Mouse (Mus musculus) heart, postnatal 36 days (tissue): ENCODE data around the gene Nxpe3. TPM values are rescaled to one million over a fixed set of nuclear protein-coding genes. Genes with fewer than 3 reads are reported as not detected.
A peak's percentile ranks its signal among the peaks of the same experiment; 100 is the strongest.

Experiments used
- DNase-seq, 2 experiments: peaks; one replicate each; pipeline ENCODE4 v3.0.0; 2021 to 2022
- intact Hi-C: fragments of 180-260 bp; cut with DNase I; formaldehyde crosslinking; loops from one replicate; pipeline ENCODE4 v1.15.1; 2025
- total RNA-seq, 2 experiments: library from RNA; stranded (reverse); gene quantifications; 2 replicates each; pipeline ENCODE4 v1.2.3; 2021

Gene Nxpe3
- under 1 TPM; 0.38 to 0.72 TPM for total RNA-seq

- intact Hi-C loops, result no loop called here
- peak; percentile 81 to 89 for DNase-seq
Measured at GRCm38 (mm10) chr16:55894893-55895650, at the start of gene Nxpe3. Gene Nxpe3, minus strand, starts transcription at chr16:55895285.

DNA sequence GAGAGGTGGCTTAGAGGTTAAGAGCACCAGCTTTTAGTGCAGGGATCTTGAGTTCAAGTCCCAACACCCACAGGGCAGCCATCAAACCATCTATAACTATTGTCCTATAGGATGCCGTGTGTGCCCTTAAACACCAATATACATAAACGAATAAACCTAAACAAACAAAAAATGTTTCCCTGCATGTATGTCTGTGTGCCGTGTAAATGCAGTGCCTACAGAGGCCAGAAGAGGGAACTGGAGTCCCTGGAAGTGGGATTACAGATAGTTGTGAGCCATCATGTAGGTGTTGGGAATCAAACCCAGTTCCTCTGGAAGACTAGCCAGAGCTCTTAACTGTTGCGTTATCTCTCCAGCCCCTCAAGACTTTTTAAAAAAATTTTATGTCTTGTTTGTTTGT, 45.7 kb upstream of the Nxpe3 start:
- DNase-seq, result no peak
- intact Hi-C loops, result no loop called here

DNA sequence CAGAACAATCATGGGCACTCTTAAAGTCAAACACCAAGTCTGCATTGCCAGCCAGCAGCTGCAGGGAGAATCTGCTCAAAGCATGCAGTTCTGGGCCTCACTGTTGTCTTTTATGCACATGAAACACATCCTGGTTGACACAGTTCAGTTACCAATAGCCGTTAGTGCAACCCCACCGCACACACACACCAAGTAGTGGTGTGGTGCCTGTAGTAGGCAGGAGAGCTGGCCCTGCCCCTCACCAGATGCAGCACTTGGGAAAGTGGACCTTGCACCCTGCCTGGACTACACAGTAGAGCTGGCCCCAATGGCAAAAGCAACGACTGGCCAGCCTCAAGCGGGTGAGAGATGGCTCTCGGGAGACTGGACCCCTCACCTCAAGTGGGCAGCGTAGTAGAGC, 44.6 kb upstream of the Nxpe3 start:
- intact Hi-C loops, result loop anchor here (10.0 kb wide), 1 partner anchor 775 kb away; the partner anchor contains the start of gene Tfg
- DNase-seq, result no peak

- intact Hi-C loops, result loop anchor here (10.0 kb wide), 1 partner anchor 776 kb away; the partner anchor contains the start of gene Tfg
- no peak for DNase-seq
Measured at GRCm38 (mm10) chr16:55938761-55939160, 43.7 kb upstream of the Nxpe3 start.

GRCm38 (mm10) chr16:55934453-55935037, 39.5 kb upstream of the Nxpe3 start, which contains the start of gene Cep97:
Gene Cep97, minus strand, starts transcription at chr16:55934855.
- intact Hi-C loops, result loop anchor here (2.0 to 10.0 kb wide), 2 partner anchors 30 to 780 kb away; partner anchors contain the start of gene Tfg
- peak; percentile 84 to 91 for DNase-seq

DNA sequence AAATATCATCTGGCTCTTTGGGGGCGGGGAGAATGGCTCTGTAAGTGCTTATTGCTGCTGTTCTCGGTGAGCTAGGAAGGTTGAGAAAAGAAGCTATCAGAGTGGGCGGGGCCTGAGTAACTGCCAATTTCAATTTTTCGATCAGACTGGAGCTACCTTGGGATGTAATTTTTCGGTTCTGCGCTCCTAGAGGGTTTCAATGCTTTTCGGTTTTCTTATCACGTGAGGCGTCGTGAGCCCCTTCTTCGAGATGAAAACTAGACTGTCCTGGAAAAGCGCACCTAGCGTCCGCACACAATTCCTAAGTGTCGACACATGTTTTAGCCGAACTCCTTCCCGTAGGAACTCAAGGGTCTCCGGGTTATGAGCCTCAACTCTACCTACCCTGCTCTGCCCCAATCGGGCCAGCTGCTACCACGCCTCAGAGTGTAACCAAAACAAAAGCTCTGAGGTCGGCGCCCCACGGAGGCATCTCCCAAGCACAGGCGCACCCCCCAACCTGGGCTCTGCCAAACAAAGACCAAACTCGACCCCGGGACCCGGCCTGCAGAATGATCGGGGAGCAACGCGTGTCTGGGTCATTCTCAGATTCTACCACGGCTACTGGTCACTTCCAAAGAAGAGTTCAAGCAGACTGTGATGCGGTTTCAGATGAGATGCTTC, 38.7 kb upstream of the Nxpe3 start:
- DNase-seq, result peak in 1 of 2 experiments; percentile 47
- intact Hi-C loops, result loop anchor here (2.0 to 10.0 kb wide), 2 partner anchors 31 to 781 kb away; partner anchors contain the start of gene Tfg

- intact Hi-C loops, result no loop called here
- no peak for DNase-seq
Measured at GRCm38 (mm10) chr16:55924010-55924409, 28.9 kb upstream of the Nxpe3 start.

DNA sequence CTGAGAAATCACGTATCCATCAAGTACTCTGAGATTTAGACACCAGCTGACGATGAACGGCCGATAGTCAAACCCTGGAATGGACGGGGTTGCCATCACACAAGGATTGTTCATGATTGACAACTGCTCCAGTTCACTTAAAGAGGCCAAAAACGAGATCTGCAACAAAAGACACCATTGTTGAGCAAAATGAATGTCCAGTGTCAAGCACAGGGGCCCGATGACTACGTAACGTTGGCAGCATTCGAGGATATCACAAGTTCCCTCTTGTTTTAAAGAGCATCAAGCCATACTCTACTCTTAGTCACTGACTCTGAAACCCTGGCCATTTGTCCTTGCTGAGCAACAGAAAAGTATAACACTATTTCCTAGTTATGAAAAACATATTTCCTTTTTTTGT, 27.0 kb upstream of the Nxpe3 start:
- no peak for DNase-seq
- intact Hi-C loops, result no loop called here

GRCm38 (mm10) chr16:55914716-55915115, 19.6 kb upstream of the Nxpe3 start:
- DNase-seq, result no peak
- intact Hi-C loops, result no loop called here

- DNase-seq, result no peak
- intact Hi-C loops, result no loop called here
Measured at GRCm38 (mm10) chr16:55910208-55910793, 15.2 kb upstream of the Nxpe3 start.

- intact Hi-C loops, result no loop called here
- no peak for DNase-seq
Measured at GRCm38 (mm10) chr16:55906928-55907679, 12.0 kb upstream of the Nxpe3 start.

DNA sequence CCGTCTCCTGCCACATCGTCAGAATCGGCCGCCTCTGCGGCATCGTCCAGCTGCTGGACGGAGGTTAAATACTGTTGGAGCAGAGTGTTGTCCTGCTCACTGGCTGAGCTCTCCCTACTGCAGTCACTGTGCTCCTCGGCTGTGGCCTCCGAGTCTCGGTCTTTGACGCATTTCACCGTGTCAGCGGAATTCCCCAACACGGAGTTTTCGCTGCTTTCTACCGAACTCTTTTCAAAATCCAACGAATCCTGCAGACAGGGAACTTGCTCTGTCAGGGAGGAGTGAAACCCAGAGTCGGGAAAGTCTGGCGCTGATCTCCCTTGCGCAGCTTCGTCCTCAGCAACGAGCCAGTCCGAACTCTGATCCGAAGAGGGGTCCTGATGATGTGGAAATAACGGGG, 10.3 kb upstream of the Nxpe3 start:
- DNase-seq, result no peak
- intact Hi-C loops, result no loop called here

GRCm38 (mm10) chr16:55901839-55902756, 7.0 kb upstream of the Nxpe3 start:
- intact Hi-C loops, result no loop called here
- DNase-seq, result no peak

- DNase-seq, result no peak
Measured at GRCm38 (mm10) chr16:55898385-55899002, 3.4 kb upstream of the Nxpe3 start.

DNA sequence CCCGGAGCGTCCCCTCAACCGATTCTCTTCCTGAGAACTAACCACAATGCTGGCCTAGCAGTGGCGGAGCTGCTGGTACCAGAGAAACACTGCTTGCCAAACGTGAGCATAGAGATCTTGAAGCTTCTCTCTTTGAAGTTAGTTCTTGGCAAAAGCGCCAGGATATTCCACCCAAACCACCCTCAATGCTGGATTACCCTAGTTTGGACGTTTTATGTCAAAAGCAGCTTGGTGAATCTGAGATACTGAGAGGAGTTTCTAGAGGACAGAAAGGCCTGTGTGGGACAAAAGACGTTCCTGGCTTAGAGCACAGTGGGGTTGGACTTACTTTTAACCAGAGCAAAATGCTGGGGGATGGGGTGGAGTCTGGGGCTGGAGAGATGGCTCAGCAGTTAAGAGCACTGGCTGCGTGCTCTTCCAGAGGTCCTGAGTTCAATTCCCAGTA, 588 bp upstream of the Nxpe3 start:
- no peak for DNase-seq
- intact Hi-C loops, result no loop called here

More at GRCm38 (mm10) chr16:55898385-55899002, 3.4 kb upstream of the Nxpe3 start:
- intact Hi-C loops, result no loop called here

DNA sequence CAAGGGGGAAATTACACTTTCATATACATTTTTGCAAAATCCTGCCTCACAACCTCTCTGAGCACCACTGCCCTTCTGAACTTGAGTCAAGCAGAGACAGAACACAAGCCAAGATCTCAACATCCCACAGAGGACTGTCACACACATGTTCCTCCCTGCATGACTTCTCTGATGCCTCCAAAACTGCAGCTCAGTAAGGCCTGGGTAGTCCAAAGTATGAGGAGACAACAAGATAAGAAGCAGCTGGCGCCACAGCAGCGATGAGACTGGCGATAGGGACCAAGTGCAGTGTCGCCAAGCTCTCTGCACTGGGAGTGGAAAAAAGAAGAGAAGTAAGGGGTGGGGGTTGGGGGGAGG, 571 bp downstream of the Nxpe3 start:
- intact Hi-C loops, result no loop called here
- no peak for DNase-seq

- intact Hi-C loops, result no loop called here
- no peak for DNase-seq
Measured at GRCm38 (mm10) chr16:55893410-55894107, 1.5 kb downstream of the Nxpe3 start.

DNA sequence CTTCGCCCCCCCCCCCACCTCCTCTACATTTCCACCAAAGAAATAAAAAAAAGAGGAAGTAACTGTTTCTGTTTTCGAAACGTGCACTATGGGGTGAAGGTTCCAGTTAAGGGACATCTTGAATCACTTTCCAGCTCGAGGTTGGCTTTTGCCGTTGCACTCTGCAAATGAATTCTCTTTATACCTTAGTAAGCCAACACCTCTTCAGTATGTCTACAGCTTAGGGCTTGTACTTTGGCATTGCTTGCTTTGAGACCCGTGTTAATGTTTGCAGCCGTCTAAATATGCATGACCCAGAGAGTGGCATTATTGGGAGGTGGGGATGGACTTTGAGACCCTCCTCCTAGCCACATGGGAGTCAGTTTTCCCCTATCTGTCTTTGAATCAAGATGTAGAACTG, 2.6 kb downstream of the Nxpe3 start:
- no peak for DNase-seq

More for the DNA sequence above, 2.6 kb downstream of the Nxpe3 start:
- intact Hi-C loops, result no loop called here
